Mouse (Mus musculus) kidney, embryonic 16.5 days (tissue): ENCODE measurements around the gene Acad10. TPM values are rescaled to one million over a fixed set of nuclear protein-coding genes. Genes with fewer than 3 reads are reported as not detected.
"Not testable (repeated sequence)": the region's sequence is repeated elsewhere in the genome, so short reads cannot be mapped to it uniquely, and the experiment has no call there.

Source experiments
- ATAC-seq: fragments of 200-750 bp; cut with Nextera tagmentation; 2 replicates; pipeline ENCODE4 v1.8.0; 2017; ENCODE audit warnings: moderate TSS enrichment; ENCODE audit not compliant: low FRiP score, low TSS enrichment
- H3K27ac ChIP-seq: fragments of 300-500 bp; sonication (generic); 2 replicates; pipeline ENCODE4 v1.5.1; 2014; ENCODE audit warnings: low read length
- H3K27me3 ChIP-seq: fragments of 300-500 bp; sonication (generic); 2 replicates; pipeline ENCODE4 v1.6.1; 2014; ENCODE audit warnings: low read length, control low read depth, mixed read lengths; ENCODE audit not compliant: insufficient read depth
- H3K36me3 ChIP-seq: fragments of 300-500 bp; sonication (generic); 2 replicates; pipeline ENCODE4 v1.6.1; 2014; ENCODE audit warnings: low read length, control low read depth, mixed read lengths; ENCODE audit not compliant: insufficient read depth
- H3K4me1 ChIP-seq: fragments of 300-500 bp; sonication (generic); 2 replicates; pipeline ENCODE4 v1.6.1; 2014; ENCODE audit warnings: low read length, control low read depth, mixed read lengths; ENCODE audit not compliant: insufficient read depth
- H3K4me2 ChIP-seq: fragments of 300-500 bp; sonication (generic); replicated peaks from 2 replicates; pipeline ENCODE4 v1.6.1; 2014; ENCODE audit warnings: low read depth, low read length
- H3K4me3 ChIP-seq: fragments of 300-500 bp; sonication (generic); 2 replicates; pipeline ENCODE4 v1.5.1; 2014; ENCODE audit warnings: mild to moderate bottlenecking, low read length
- H3K9ac ChIP-seq: fragments of 300-500 bp; sonication (generic); replicated peaks from 2 replicates; pipeline ENCODE4 v1.6.1; 2014; ENCODE audit warnings: low read length
- H3K9me3 ChIP-seq: fragments of 300-500 bp; sonication (generic); 2 replicates; pipeline ENCODE4 v1.6.1; 2016; ENCODE audit warnings: low read length, control low read depth
- WGBS: fragments of 180-500 bp; shearing (Covaris S2); extraction: QIAGEN DNeasy Blood & Tissue Kit; methylation state at CpG from one replicate; pipeline ENCODE4 v1.1.7; 2014; 5-methylcytosine and 5-hydroxymethylcytosine counted together
- polyA plus RNA-seq: library from polyadenylated mRNA; unstranded; fragments of >200 nt; fragmentation: Nextera tagmentation; extraction: Ambion mirVana; gene quantifications from 2 replicates; pipeline ENCODE4 v1.2.1, GENCODE M21; 2015

Gene Acad10
- 4.3 and 5.7 TPM in 2 replicates for polyA plus RNA-seq

DNA sequence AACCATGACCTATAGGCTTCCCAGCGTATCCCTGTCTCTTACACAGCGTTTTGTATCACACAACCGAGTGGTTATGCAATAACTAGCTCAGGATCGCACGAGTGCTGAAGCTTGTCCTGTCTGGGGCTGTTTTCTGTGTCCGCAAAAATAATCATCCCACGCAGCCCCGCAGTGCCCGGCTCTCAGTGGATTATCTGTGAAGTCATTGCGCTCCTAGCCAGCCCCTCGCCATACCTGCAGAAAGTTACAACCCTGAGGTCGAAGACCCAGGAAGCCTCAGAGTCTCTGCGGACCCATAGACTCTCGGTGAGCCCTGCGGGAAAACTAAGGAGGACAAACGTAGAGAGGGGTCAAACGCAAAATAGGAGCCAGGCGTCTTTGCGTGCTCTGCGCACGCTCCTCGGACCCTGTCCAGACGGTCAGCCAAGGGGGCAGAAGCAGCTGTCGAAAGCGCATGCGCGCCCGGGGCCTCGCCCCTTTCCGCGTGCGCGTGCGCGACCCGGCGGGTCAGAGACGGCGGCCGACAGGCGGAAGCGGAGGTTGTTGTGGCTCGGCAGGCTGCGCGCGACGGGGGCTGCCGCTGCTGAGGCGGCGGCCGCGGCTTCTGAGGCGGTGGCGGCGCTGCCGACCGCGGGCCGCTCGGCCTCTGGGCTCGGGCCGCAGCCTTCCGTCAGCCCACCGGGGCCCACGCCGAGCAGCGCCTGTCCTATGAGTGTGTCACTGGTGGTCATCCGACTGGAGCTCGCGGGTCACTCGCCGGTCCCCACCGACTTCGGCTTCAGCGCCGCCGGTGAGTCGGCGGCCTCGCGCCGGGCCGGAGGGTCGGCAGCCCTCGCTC is at the start of gene Acad10, which contains the start of gene Brap:
TSS of gene Acad10 (minus strand) at position 456 of the 838 bp plus-strand sequence.
TSS of gene Brap (plus strand) at position 505 of the 838 bp plus-strand sequence.
- ATAC-seq = peak; percentile 92
- Histone ChIP-seq H3K27ac (peak within 1 kb of the TSS; percentile 13), H3K9me3 (no peaks in the 10 kb centered on the region), H3K4me2 (peak within 1 kb of the TSS; percentile 78), H3K27me3 (no peaks in the 10 kb centered on the region), H3K4me1 (peaks cover 12% of the 10 kb centered on the region), H3K9ac (peak within 1 kb of the TSS; percentile 83), H3K4me3 (peak within 1 kb of the TSS; percentile 83), H3K36me3 (peaks cover 16% of the 10 kb centered on the region)
- WGBS = 1% methylated on average over 74 of the region's 85 CpGs

DNA sequence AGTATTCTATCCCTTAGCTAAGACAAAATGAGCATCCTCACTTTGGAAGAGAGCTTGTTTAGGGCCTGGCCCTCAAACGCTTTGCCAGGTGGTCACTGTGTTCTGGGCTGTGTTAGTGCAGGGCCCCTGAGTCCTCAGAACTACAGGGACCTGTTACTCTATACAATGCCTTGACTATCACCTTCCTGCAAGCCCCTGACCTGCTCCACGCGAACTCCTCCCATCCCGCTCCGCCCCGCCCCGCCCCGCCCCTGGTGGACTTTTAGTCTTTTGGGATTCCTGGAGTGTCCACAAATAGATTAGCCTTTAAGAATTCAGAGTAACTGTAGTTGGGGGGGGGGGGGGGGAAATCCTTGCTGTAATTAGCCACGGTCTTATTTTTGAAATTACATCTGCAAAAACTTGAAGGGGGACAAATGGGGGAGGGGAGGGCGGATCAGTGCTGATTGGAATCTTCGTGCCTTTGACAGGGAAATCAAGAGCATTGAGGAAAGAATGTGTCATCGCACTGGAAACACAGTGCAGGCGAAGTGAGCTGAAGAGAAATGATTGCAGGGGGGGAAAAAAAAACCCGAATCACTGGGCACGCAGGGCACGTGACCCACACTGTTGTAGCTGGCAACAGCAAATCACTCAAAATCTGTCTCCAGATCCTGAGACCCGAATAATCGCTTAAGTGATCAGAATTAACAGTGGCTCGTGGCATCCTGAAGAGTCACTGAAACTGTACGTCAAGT is 44.4 kb upstream of the Acad10 start:
- H3K4me3 ChIP-seq = peak overlapping the region; percentile 21
- 6% methylated on average over 20 of the region's 20 CpGs for WGBS
- no peaks in the 10 kb centered on the region for H3K27me3 ChIP-seq
- H3K9me3 ChIP-seq = no peaks in the 10 kb centered on the region
- peak overlapping the region; percentile 48 for H3K4me2 ChIP-seq
- ATAC-seq = peak; percentile 70; the same call in 1 of the 2 replicates
- no peaks in the 10 kb centered on the region for H3K36me3 ChIP-seq
- no peak overlapping the region for H3K27ac ChIP-seq
- no peak overlapping the region for H3K9ac ChIP-seq
- H3K4me1 ChIP-seq = peaks cover 10% of the 10 kb centered on the region

DNA sequence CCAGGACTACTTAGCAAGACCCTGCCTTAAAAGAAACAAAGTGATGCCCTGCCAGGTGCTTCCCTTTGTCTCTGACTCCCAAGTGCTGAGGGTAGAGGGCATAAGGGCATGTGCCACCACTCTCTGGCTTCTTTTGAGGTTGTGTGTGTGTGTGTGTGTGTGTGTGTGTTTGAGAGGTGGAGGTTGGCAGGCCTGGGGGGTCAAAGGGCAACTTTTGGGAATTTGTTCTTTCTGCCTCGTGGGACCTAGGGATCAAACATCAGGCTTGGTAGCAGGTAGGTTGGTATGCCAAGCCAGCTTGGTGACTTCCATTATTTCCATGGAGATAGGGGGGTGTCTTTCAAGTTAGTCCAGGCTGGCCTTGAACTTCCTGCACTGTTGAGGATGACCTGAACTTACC is 43.0 kb upstream of the Acad10 start:
- H3K4me1 ChIP-seq = peaks cover 10% of the 10 kb centered on the region
- no peaks in the 10 kb centered on the region for H3K27me3 ChIP-seq
- WGBS = 61% methylated on average over 1 of the region's 1 CpGs
- no peak overlapping the region for H3K9ac ChIP-seq
- no peak overlapping the region for H3K27ac ChIP-seq
- no peaks in the 10 kb centered on the region for H3K9me3 ChIP-seq
- no peak for ATAC-seq
- H3K36me3 ChIP-seq = no peaks in the 10 kb centered on the region
- no peak overlapping the region for H3K4me3 ChIP-seq
- H3K4me2 ChIP-seq = no peak overlapping the region

DNA sequence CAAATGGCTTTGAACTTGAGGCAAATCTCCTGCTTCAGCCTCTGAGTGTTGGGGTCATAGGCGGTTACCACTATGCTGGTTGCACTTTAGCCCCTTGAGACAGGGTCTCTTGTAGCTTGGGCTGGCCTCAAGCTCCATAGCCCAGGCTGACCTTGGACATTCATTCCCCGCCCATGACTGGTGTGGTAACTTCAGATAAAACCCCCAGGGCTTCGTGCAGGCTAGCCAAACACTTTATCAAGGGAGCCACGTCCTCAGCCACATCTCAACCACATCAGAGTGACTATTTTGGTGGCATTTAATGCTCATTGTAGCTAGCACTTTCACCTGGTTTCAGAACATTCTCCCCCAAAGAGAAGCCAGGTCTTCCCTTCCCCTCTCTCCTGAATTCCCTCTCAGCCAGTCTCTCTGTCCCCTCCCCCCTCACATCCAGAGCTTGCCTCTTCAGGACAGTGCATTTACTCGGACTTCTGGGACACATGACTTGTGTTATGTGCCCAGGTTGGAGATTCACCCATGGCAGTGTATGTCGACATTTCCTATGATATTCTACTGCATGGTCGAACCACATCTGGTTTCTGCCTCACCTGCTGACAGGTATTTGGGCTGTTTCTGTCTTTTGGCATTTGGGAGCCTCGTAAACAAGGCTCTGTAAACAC is 40.9 kb upstream of the Acad10 start:
- no peak for ATAC-seq
- Histone ChIP-seq H3K4me3 (no peak overlapping the region), H3K4me2 (no peak overlapping the region), H3K9me3 (no peaks in the 10 kb centered on the region), H3K27ac (no peak overlapping the region), H3K36me3 (no peaks in the 10 kb centered on the region), H3K27me3 (no peaks in the 10 kb centered on the region), H3K9ac (no peak overlapping the region), H3K4me1 (peaks cover 10% of the 10 kb centered on the region)
- 59% methylated on average over 8 of the region's 8 CpGs for WGBS

DNA sequence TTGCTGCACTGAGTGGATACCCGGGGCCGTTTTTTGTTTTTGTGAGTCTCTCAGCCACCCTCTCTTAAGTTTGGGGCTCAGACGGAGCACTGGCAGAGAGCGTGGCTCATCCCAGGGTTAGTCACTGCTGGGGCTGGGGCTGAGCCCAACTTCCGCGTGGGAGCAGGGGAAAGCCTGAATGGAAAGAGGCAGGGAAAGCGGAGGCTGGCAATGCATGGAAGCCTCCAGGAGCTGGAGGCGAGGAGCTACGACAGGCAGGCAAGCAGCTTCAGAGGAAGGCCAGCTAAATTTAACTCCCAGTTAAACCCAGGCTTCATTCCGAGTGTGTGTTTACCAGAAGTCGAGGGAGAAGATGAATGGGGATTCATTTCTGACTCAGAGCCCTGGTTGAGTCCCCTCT is 40.2 kb upstream of the Acad10 start:
- Histone ChIP-seq H3K4me3 (0 out of 2 replicates have a peak overlapping the region, but pooled peaks have one; percentile 0), H3K27me3 (no peaks in the 10 kb centered on the region), H3K4me2 (peak overlapping the region; percentile 26; the same call in 1 of the 2 replicates), H3K27ac (no peak overlapping the region), H3K9ac (peak overlapping the region; percentile 28; the same call in 1 of the 2 replicates), H3K4me1 (peaks cover 10% of the 10 kb centered on the region), H3K36me3 (no peaks in the 10 kb centered on the region), H3K9me3 (no peaks in the 10 kb centered on the region)
- 19% methylated on average over 11 of the region's 11 CpGs for WGBS
- ATAC-seq = no peak

DNA sequence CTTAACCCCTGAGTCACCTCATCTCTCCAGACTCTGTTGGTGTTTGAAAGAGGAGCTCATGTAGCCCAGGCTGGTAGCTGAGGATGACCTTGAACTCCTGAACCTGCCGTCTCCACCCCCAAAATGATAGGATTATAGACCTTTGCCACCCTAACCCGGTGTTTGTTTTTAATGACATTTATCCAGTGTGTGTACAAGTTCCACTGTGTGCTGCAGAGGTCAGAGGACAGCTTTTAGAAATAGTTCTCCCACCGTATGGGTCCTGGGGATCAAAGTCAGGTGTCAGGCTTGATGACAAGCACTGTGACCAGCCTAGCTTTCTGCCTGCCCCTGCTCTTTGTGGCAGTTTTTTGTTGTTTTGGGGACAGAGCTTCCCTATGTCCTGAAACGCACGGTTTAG is 39.6 kb upstream of the Acad10 start:
- no peak for ATAC-seq
- no peaks in the 10 kb centered on the region for H3K27me3 ChIP-seq
- peaks cover 7% of the 10 kb centered on the region for H3K4me1 ChIP-seq
- H3K27ac ChIP-seq = no peak overlapping the region
- peak overlapping the region; percentile 28; the same call in 1 of the 2 replicates for H3K9ac ChIP-seq
- H3K4me2 ChIP-seq = no peak overlapping the region
- 44% methylated on average over 5 of the region's 5 CpGs for WGBS
- H3K36me3 ChIP-seq = no peaks in the 10 kb centered on the region
- no peaks in the 10 kb centered on the region for H3K9me3 ChIP-seq
- no peak overlapping the region for H3K4me3 ChIP-seq

DNA sequence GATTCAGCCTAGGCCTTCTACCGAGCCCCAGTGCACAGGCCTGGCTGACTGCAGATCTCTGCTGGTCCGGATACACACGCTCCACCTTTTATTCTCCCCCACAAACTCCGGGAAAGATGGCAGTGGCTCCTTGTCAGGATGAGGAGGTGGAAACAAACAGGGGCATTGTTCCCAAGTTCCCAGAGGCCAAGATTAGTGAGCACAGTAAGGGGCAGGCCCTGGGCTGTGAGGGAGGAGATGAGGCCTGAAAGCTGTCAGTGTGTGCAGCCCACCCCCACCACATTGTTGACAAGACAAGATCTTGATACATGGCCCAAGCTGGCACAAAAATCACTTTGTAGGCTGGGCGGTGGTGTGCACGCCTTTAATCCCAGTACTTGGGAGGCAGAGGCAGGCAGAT is 36.4 kb upstream of the Acad10 start:
- Histone ChIP-seq H3K9ac (no peak overlapping the region), H3K4me3 (no peak overlapping the region), H3K27me3 (no peaks in the 10 kb centered on the region), H3K9me3 (no peaks in the 10 kb centered on the region), H3K36me3 (no peaks in the 10 kb centered on the region), H3K27ac (no peak overlapping the region), H3K4me1 (no peaks in the 10 kb centered on the region; the same call in 1 of the 2 replicates), H3K4me2 (no peak overlapping the region)
- ATAC-seq = no peak
- 71% methylated on average over 6 of the region's 6 CpGs for WGBS

DNA sequence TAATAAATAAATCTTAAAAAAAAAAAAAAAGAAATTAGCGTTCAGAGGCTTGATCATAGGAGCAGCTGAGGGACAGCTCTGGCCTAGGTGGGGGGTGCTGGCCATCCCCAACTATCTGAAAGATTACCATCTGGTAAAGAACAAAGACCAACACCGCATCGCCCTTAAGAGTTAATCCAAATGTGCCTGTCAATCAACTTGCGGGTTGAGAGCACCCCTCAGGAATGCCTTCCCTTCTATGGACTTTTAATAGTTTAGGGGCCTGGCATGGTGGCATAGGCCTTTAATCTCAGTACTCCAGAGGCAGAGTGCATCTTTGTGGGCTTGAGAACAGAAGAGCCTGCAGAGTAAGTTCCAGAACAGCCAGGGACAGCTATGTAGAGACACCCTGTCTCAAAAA is 32.6 kb upstream of the Acad10 start:
- no peak overlapping the region for H3K9ac ChIP-seq
- no peak overlapping the region for H3K27ac ChIP-seq
- H3K4me1 ChIP-seq = no peaks in the 10 kb centered on the region
- no peaks in the 10 kb centered on the region for H3K27me3 ChIP-seq
- H3K36me3 ChIP-seq = no peaks in the 10 kb centered on the region
- H3K4me2 ChIP-seq = no peak overlapping the region
- 78% methylated on average over 4 of the region's 4 CpGs for WGBS
- no peak for ATAC-seq
- H3K4me3 ChIP-seq = no peak overlapping the region
- H3K9me3 ChIP-seq = no peaks in the 10 kb centered on the region

DNA sequence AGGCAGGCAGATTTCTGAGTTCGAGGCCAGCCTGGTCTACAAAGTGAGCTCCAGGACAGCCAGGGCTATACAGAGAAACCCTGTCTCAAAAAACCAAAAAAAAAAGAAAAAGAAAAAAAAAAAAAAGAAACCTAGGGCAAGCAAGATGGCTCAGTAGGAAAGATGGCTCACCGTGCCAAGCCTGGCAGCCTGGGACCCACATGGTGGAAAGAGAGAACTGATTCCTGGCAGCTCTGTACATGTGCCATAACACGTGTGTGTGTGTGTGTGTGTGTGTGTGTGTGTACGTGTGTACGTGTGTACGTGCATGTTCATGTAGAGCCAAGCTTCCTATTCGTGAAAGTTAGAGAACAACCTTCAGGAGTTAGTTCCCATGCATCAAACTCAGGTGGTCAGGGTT is 31.1 kb upstream of the Acad10 start:
- not testable (repeated sequence) for H3K27me3 ChIP-seq, H3K27ac ChIP-seq, H3K4me2 ChIP-seq, ATAC-seq, H3K9ac ChIP-seq, H3K36me3 ChIP-seq, H3K4me3 ChIP-seq, H3K4me1 ChIP-seq, H3K9me3 ChIP-seq
- WGBS = 92% methylated on average over 7 of the region's 7 CpGs
